14 mouse cellular contexts compared by ENCODE assay signal in the genomic region with DNA sequence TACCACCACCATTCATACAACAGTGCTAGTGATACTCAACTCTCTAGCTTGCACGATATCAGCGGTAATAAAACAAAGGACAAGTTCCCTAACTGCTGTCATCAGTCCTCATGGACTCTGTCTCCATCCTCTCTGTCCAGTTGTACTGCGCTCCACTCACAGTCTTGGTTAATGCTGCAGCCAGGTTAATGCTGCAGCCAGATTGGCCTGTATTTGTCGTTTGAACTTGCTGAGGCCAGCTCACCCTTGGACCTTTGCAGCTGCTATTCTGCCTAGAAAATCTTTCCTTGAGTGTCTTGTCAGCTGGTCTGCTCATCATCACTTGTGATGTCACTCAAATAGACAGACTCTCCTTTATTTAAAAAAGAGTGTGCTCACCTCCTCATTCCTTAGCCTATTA.
DNase-seq lines count a peak whose midpoint lies in the region; ATAC-seq and TF ChIP-seq lines count a peak whose summit lies in the region.
"Had no signal": no experiment of that assay in that cellular context is flagged by ENCODE, and none has a peak within 500 bp of the region (broad histone marks: within the 10 kb centered on the region; RNA-seq: fewer than 3 reads in every experiment).

No protein-coding gene starts in this region.

- no peaks in the 10 kb centered on the region for H3K27me3 ChIP-seq in heart, embryonic 13.5 days (replicated peaks)
- no peaks in the 10 kb centered on the region for H3K27me3 ChIP-seq in kidney, embryonic 16.5 days (ENCODE audit: insufficient read depth, low read length)
- H3K27me3 ChIP-seq in midbrain, embryonic 16.5 days (ENCODE audit: control insufficient read depth, insufficient read depth, low read depth, low read length) = no peaks in the 10 kb centered on the region
- H3K27me3 ChIP-seq in midbrain, embryonic 10.5 days (ENCODE audit: low read depth, poor library complexity, severe bottlenecking) = no peaks in the 10 kb centered on the region
- H3K27me3 ChIP-seq in cerebellum, adult 2 months (ENCODE audit: control insufficient read depth, insufficient read depth, low read length) = no peaks in the 10 kb centered on the region

- H3K4me1 ChIP-seq in heart, embryonic 13.5 days = peaks cover 64% of the 10 kb centered on the region
- H3K4me1 ChIP-seq in kidney, embryonic 16.5 days (ENCODE audit: insufficient read depth, low read length) = peaks cover 28% of the 10 kb centered on the region
- H3K4me1 ChIP-seq in midbrain, embryonic 16.5 days (ENCODE audit: control insufficient read depth, insufficient read depth, low read length) = peaks cover 32% of the 10 kb centered on the region
- H3K4me1 ChIP-seq in midbrain, embryonic 10.5 days = peaks cover 36% of the 10 kb centered on the region
- peaks cover 6% of the 10 kb centered on the region for H3K4me1 ChIP-seq in cerebellum, adult 2 months (ENCODE audit: control insufficient read depth, insufficient read depth, low read length)

- H3K4me2 ChIP-seq in heart, embryonic 13.5 days = no peak overlapping the region
- no peak overlapping the region for H3K4me2 ChIP-seq in kidney, embryonic 16.5 days (replicated peaks; ENCODE audit: low read depth, low read length)
- H3K4me2 ChIP-seq in midbrain, embryonic 16.5 days (ENCODE audit: low read length) = no peak overlapping the region

- DNase-seq in heart, adult 8-10 months (ENCODE audit: low spot score) = no peak
- no peak for DNase-seq in kidney, adult 18-20 months
- DNase-seq in midbrain, embryonic 10.5 days (ENCODE audit: low spot score) = no peak
- no peak for DNase-seq in cerebellum, adult 2 months
- DNase-seq: adrenal gland, adult 8-10 months; cerebellum, adult 9-11 months; thymus, adult 18-20 months had no signal

- no peak overlapping the region for H3K9ac ChIP-seq in heart, embryonic 13.5 days
- no peak overlapping the region for H3K9ac ChIP-seq in kidney, embryonic 16.5 days (replicated peaks; ENCODE audit: low read length)
- H3K9ac ChIP-seq in midbrain, embryonic 16.5 days (ENCODE audit: low read depth, low read length) = no peak overlapping the region

- TF ChIP-seq POLR2A in cerebellum, adult 2 months (IDR thresholded peaks at IDR 0.05; ENCODE audit: borderline replicate concordance, insufficient read depth, low read length) = no peak

- no peak overlapping the region for H3K4me3 ChIP-seq in heart, embryonic 13.5 days
- H3K4me3 ChIP-seq in kidney, embryonic 16.5 days (ENCODE audit: low read length) = no peak overlapping the region
- no peak overlapping the region for H3K4me3 ChIP-seq in midbrain, embryonic 16.5 days (ENCODE audit: low read depth, low read length)
- H3K4me3 ChIP-seq in midbrain, embryonic 10.5 days = no peak overlapping the region
- no peak overlapping the region for H3K4me3 ChIP-seq in cerebellum, adult 2 months (replicated peaks; ENCODE audit: insufficient read depth, low read depth, low read length)
- H3K4me3 ChIP-seq: forebrain, embryonic 10.5 days; myocyte had no signal

- WGBS in heart, embryonic 13.5 days = 49% methylated on average over 4 of the region's 4 CpGs
- WGBS in kidney, embryonic 16.5 days = 79% methylated on average over 4 of the region's 4 CpGs
- 78% methylated on average over 4 of the region's 4 CpGs for WGBS in midbrain, embryonic 16.5 days
- 74% methylated on average over 4 of the region's 4 CpGs for WGBS in midbrain, embryonic 10.5 days
- 84% methylated on average over 4 of the region's 4 CpGs for WGBS in cerebellum, adult 2 months

- no peaks in the 10 kb centered on the region for H3K36me3 ChIP-seq in heart, embryonic 13.5 days
- no peaks in the 10 kb centered on the region for H3K36me3 ChIP-seq in kidney, embryonic 16.5 days (ENCODE audit: insufficient read depth, low read length)
- no peaks in the 10 kb centered on the region for H3K36me3 ChIP-seq in midbrain, embryonic 16.5 days (ENCODE audit: control insufficient read depth, insufficient read depth, low read length)
- H3K36me3 ChIP-seq in midbrain, embryonic 10.5 days = no peaks in the 10 kb centered on the region
- H3K36me3 ChIP-seq: forebrain, embryonic 10.5 days; G1E had no signal

- ATAC-seq in heart, embryonic 13.5 days (ENCODE audit: extremely low read depth, insufficient number of reproducible peaks, low FRiP score, low TSS enrichment) = no peak
- peak; percentile 32; the same call in 1 of the 2 replicates for ATAC-seq in kidney, embryonic 16.5 days (ENCODE audit: low FRiP score, low TSS enrichment)
- no peak for ATAC-seq in midbrain, embryonic 16.5 days
- ATAC-seq: inflammation-experienced regulatory T-cells, adult 6 months had no signal

- TF ChIP-seq CTCF in cerebellum, adult 2 months (IDR thresholded peaks at IDR 0.05; ENCODE audit: borderline replicate concordance, insufficient read depth, low read depth, low read length) = no peak

- peak overlapping the region; percentile 80 for H3K27ac ChIP-seq in heart, embryonic 13.5 days (replicated peaks)
- peak overlapping the region; percentile 79; the same call in 1 of the 2 replicates for H3K27ac ChIP-seq in kidney, embryonic 16.5 days (ENCODE audit: low read length)
- 0 out of 2 replicates have a peak overlapping the region, but pooled peaks have one; percentile 5 for H3K27ac ChIP-seq in midbrain, embryonic 16.5 days (ENCODE audit: low read length)
- no peak overlapping the region for H3K27ac ChIP-seq in midbrain, embryonic 10.5 days (replicated peaks)
- H3K27ac ChIP-seq in cerebellum, adult 2 months (ENCODE audit: insufficient read depth, low read length) = no peak overlapping the region
- H3K27ac ChIP-seq: forebrain, embryonic 10.5 days had no signal

- H3K9me3 ChIP-seq in heart, embryonic 13.5 days = no peaks in the 10 kb centered on the region
- H3K9me3 ChIP-seq in kidney, embryonic 16.5 days (ENCODE audit: low read length) = no peaks in the 10 kb centered on the region
- no peaks in the 10 kb centered on the region for H3K9me3 ChIP-seq in midbrain, embryonic 16.5 days (replicated peaks; ENCODE audit: control insufficient read depth, low read length, poor library complexity, severe bottlenecking)
- H3K9me3 ChIP-seq in midbrain, embryonic 10.5 days (replicated peaks) = no peaks in the 10 kb centered on the region
- H3K9me3 ChIP-seq: forebrain, embryonic 10.5 days; G1E had no signal

Comparison
In these comparisons a context has a peak if more than half of its experiments do, and no peak if none do; other contexts are left out.
1. H3K27ac ChIP-seq: peak in heart, embryonic 13.5 days (single experiment), kidney, embryonic 16.5 days (single experiment) and midbrain, embryonic 16.5 days (single experiment); none in midbrain, embryonic 10.5 days (single experiment) and cerebellum, adult 2 months (single experiment).